Mouse (Mus musculus): Measurements from ENCODE around the gene Mlph.

The Mlph gene

DNA sequence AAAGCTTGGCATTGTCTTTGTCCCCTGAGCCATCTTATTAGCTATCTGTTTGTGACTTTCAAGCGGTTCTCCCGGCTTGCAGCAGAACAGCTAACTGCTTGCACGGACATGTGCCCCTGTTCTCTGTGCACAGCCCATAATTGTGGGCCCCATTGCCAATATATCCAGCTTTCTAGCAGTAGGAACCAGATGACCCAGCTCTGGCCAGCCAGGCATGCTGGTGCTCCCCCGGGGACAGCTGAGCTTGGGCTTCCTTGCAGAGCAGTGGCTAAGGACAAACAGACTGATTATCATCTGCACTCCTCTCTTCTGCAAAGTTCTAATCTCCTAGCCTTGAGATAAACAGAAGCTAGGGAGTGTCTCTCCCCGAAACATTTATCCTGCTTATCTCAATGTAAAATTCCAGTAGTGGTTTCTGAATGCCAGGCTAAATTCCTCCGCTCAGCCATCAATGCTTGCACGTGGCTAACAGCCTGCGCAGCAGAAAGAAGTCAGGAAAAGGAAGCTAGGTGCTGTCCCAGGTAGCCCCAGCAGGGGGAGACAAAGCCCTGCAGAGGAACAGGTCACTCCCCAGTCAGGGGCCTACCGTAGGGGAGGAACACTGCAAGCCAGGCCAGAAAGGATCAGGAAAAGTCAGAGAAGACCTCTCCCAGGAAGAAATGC lies 58.2 kb downstream of the Mlph start:
- DNase-seq = peak; percentile 81

GRCm38 (mm10) chr1:90973574-90973911 lies 58.7 kb downstream of the Mlph start:
- DNase-seq = no peak

- DNase-seq = peak; percentile 9
These were observed 60.2 kb downstream of the Mlph start for GRCm38 (mm10) chr1:90974906-90975649.

DNA sequence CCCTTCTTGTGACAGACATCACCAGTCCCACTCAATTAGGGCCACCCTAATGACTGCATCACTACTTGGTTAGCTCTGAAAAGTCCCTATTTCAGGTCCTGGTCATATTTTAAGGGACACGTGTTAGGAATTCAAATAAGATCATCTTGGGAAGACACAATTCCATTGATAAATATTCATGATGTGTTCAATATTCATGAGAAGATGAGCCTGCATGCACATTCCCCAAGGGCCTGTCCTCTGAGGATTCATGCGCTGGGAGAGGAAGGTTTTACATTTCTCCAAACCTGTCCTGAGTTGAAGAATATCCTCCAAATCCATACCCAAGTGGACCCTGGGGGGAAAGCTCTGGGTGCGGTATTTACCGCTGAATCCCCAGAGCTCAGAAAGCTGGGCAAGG lies 61.1 kb downstream of the Mlph start:
- DNase-seq = no peak

GRCm38 (mm10) chr1:90980638-90981330 lies 65.9 kb downstream of the Mlph start:
- no peak for DNase-seq

DNA sequence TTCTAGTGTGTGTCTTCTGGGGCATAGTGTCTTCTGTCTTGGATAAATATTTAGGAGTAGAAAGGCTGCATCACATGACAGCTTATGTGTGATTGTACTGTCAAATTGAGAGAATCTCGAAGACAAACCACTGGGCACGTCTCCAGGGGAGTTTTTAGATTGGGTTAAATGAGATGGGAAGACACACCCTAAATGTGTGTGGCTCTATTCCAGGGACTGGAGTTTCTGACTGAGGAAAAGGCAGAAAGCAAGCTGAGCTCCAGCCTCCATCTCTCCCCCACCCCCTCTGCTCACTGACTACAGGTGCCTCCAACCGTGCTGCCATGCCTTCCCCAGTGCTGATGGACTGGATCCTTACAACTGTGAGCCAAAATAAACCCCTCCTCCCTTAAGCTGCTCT lies 66.5 kb downstream of the Mlph start:
- DNase-seq = no peak

- DNase-seq = no peak
These were observed 81.0 kb downstream of the Mlph start for GRCm38 (mm10) chr1:90995916-90996315.

GRCm38 (mm10) chr1:90997136-90997535 lies 82.3 kb downstream of the Mlph start:
- no peak for DNase-seq

DNA sequence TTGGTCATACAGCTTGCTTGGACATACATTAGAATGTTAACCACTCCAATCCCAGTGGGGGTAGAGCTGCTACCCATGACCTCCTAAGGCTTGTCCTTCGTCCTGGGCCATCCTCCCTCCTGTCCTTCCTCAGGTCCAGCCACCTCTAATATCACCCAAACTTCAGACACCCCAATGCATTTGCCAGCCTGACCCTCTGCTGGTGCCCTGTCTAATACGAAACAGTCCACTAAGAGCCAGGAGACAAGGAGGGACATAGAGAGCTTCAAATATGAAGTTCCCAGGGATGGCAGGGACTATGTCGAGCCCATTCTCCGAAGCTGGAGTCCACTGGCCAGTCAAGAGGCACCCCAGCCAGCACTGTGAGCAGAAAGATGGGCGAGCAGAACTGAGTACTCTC lies 82.8 kb downstream of the Mlph start:
- no peak for DNase-seq

- DNase-seq = peak; percentile 19
These were observed 83.5 kb downstream of the Mlph start, which contains the start of gene Lrrfip1 for GRCm38 (mm10) chr1:90998268-90998890. Gene Lrrfip1, plus strand, starts transcription at chr1:90998737.

GRCm38 (mm10) chr1:90998891-90999611 lies 84.2 kb downstream of the Mlph start:
- no peak for DNase-seq

GRCm38 (mm10) chr1:90999911-91000601 lies 85.2 kb downstream of the Mlph start:
- DNase-seq = no peak
